Mouse (Mus musculus) layer of hippocampus, adult 9-10 months (tissue): ENCODE results near the gene Gm38392.

Source experiments
- DNase-seq: peaks from one replicate; pipeline ENCODE4 v3.0.0; 2022; ENCODE audit warnings: low spot score

Gm38392 gene

DNA sequence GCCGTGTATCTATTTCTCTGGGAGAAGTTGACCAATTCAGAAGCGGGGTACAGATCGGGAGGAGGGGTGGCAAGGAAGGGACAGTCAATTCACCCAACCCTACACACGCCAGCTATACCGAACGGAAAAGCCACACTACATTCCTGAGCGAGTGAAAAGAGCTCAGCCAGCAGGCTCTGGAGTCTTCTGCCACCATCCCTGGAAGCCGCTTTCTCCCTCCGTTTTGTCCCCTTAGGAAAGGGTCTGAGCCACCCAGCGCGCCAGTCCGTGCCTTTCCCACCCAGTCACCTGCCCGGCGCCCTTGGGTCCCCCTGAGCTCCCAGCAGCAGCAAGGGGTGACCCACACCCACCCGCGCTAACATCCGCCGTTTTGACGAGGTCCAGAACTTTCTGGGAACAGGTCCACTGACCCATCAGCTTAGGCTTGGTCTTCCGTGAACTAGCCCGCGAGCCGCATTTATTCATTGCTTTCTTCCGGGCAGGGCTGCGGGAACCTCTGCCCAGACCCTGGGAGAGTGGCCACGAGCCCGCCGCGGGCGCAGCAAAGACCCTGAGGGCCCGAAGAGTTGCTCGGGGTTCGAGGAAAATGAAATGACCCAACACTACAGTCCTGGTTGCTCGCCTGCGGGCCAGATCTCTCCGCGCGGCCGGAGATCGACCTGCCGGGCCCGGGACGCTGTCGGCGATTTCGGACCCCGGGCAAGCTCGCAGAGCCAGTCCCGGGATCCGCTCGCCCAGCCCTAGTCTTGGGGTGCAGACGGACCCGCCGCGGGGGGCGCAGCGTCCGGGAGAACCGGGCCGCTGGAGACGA lies 86.6 kb downstream of the Gm38392 start:
- DNase-seq: no peak

DNA sequence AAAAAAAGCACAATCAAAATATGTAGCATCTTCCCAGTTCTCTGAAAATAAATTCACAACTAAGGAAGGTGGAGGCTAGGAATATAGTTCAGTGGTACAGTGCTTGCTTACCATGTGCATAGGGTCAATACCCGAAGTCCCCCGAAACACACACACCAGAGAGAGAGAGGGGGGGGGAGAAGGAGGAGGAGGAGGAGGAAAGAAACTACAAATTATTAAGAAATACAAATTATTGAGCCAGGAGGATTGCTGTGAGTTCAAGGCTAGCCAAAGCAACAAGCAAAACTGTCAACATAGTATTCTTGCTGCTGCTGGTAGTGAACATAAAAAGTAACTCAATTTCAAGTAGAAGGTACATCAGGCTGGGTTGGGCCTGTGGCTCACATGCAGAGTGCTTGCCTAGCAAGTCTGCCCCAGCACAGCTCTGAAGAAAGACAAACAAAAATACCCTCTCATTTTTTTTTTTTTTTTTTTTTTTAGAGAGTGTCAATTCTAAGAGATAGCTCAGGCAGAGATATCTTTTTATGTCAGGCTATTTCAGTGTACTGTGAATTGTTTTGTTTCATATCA lies 87.4 kb downstream of the Gm38392 start:
- no peak for DNase-seq

DNA sequence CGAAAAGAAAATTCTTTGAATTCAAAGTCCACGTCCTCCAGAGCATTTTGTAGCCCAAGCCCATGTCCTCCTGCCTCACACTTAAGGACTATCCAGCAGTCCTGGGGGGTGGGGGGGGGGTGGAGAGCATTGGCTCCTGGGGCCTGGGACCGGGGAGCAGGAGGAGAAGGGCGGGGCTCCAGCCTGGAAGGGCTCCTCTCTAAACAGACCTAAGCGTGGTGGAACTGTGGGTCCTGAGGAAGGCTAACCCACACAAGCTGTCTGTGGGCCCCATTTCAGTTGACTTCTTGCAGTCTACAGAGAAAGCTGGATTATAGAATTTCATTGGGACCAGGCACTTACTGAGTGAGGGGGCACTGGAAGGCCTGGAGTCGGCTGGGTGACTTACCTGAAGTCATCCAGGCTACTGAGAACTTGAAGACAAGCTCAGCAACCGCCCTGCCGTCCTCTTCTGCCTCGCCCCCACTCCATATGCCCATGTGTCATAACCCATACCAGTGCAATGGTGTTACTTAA lies 88.4 kb downstream of the Gm38392 start:
- DNase-seq: no peak

DNA sequence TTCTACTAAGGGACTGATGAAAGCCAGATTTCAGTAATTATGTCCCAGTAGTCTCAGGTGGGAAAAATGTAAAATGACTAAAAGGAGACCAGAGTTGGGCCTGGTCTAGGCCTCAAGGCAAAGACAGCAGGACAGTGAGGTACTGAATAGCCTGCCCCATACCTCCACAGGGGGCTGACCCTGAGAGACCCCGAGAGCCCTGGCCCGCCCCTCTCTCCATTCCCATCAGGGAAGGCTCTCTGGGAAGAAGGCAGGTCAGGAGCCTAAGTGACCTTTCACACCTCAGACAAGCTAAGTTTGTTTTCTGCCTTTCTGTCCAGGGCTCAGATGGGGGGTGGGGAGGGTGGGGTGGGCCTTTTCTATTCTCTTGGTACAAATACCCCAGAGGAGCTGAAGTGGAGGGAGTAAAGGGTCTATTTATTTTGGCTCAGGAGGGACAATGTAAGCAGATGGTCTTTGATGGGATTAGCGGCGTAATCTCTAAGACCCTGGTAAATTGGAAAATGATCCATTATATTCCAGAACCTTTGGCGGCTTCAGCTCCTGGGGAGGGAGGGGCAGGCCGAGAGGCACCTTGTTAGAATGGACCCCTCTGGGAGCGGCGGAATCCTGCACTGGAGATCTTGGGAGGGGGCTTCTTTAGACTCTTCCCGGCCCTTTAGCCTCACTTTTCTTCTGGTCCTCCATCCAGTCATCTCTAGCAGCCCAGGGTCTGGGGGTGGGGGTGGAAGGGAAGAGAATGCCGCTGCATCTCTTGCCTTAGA lies 89.1 kb downstream of the Gm38392 start:
- DNase-seq: no peak
